Mouse (Mus musculus) frontal cortex, postnatal 14 days (tissue): ENCODE measurements around the gene Sdccag8.
"Not testable (repeated sequence)": the region's sequence is repeated elsewhere in the genome, so short reads cannot be mapped to it uniquely, and the experiment has no call there.

ENCODE experiments used
- DNase-seq, 2 experiments: peaks; one replicate each; pipeline ENCODE4 v3.0.0; 2022; ENCODE audit warnings: low spot score in 2 of 2

Gene Sdccag8

GRCm38 (mm10) chr1:176877756-176878155 is 63.3 kb downstream of the Sdccag8 start:
- DNase-seq = no peak

GRCm38 (mm10) chr1:176879005-176879404 is 64.5 kb downstream of the Sdccag8 start:
- DNase-seq = no peak

GRCm38 (mm10) chr1:176879614-176880013 is 65.2 kb downstream of the Sdccag8 start:
- no peak for DNase-seq

- no peak for DNase-seq
Measured at GRCm38 (mm10) chr1:176880101-176880500, 65.6 kb downstream of the Sdccag8 start.

- no peak for DNase-seq
Measured at GRCm38 (mm10) chr1:176880943-176881342, 66.5 kb downstream of the Sdccag8 start.

GRCm38 (mm10) chr1:176885207-176885933 is 70.9 kb downstream of the Sdccag8 start:
- DNase-seq = peak in 1 of 2 experiments; percentile 22

GRCm38 (mm10) chr1:176886002-176886401 is 71.5 kb downstream of the Sdccag8 start:
- no peak for DNase-seq

GRCm38 (mm10) chr1:176903741-176904140 is 89.3 kb downstream of the Sdccag8 start:
- no peak for DNase-seq

- no peak for DNase-seq
Measured at GRCm38 (mm10) chr1:176915946-176916345, 101.5 kb downstream of the Sdccag8 start.

- DNase-seq = no peak
Measured at GRCm38 (mm10) chr1:176919486-176919885, 105.0 kb downstream of the Sdccag8 start.

GRCm38 (mm10) chr1:176922842-176923241 is 108.4 kb downstream of the Sdccag8 start:
- DNase-seq = no peak

GRCm38 (mm10) chr1:176926009-176926408 is 111.5 kb downstream of the Sdccag8 start:
- DNase-seq = no peak

GRCm38 (mm10) chr1:176927312-176927711 is 112.9 kb downstream of the Sdccag8 start:
- DNase-seq = no peak

- no peak for DNase-seq
Measured at GRCm38 (mm10) chr1:176929710-176930109, 115.2 kb downstream of the Sdccag8 start.

- DNase-seq = no peak
Measured at GRCm38 (mm10) chr1:176930574-176930973, 116.1 kb downstream of the Sdccag8 start.

GRCm38 (mm10) chr1:176930981-176931500 is 116.6 kb downstream of the Sdccag8 start:
- DNase-seq = no peak

GRCm38 (mm10) chr1:176931511-176931910 is 117.1 kb downstream of the Sdccag8 start:
- DNase-seq = no peak

GRCm38 (mm10) chr1:176932320-176932950 is 118.0 kb downstream of the Sdccag8 start:
- DNase-seq = no peak

GRCm38 (mm10) chr1:176933319-176933718 is 118.9 kb downstream of the Sdccag8 start:
- peak in 1 of 2 experiments; percentile 57 for DNase-seq

- DNase-seq = no peak
Measured at GRCm38 (mm10) chr1:176934043-176934762, 119.7 kb downstream of the Sdccag8 start.

- no peak for DNase-seq
Measured at GRCm38 (mm10) chr1:176939901-176940341, 125.5 kb downstream of the Sdccag8 start.

- not testable (repeated sequence) for DNase-seq
Measured at GRCm38 (mm10) chr1:176941286-176941990, 127.0 kb downstream of the Sdccag8 start.
